Mouse (Mus musculus) cortical plate, adult 2 months (tissue): ENCODE data around the gene Gm49601.

Experiments used
- CTCF ChIP-seq: fragments of 200-500 bp; IDR thresholded peaks from 2 replicates; pipeline ENCODE4 v1.5.1; 2011; ENCODE audit warnings: mild to moderate bottlenecking, control low read depth, low read length; ENCODE audit not compliant: insufficient read depth; ENCODE audit errors: extremely low read depth
- POLR2A ChIP-seq: fragments of 200-500 bp; IDR thresholded peaks from 2 replicates; pipeline ENCODE4 v1.6.1; 2011; ENCODE audit warnings: mild to moderate bottlenecking, low read length, control low read depth; ENCODE audit not compliant: insufficient read depth; ENCODE audit errors: extremely low read depth

- no peak for TF ChIP-seq POLR2A
- no peak for TF ChIP-seq CTCF
Observed at GRCm38 (mm10) chr16:18593930-18594329, 32.3 kb downstream of the Gm49601 start.
